Mouse (Mus musculus) brain, embryonic 14.5 days (tissue): ENCODE measurements around the gene Hmces.

Experiments
- CTCF ChIP-seq: fragments of 200-500 bp; IDR thresholded peaks from 2 replicates; pipeline ENCODE4 v1.5.1; 2012; ENCODE audit warnings: inconsistent platforms, mild to moderate bottlenecking, moderate library complexity, borderline replicate concordance; ENCODE audit not compliant: insufficient read depth, insufficient read length; ENCODE audit errors: extremely low read depth
- POLR2A ChIP-seq: fragments of 200-500 bp; IDR thresholded peaks from 2 replicates; pipeline ENCODE4 v1.6.1; 2012; ENCODE audit warnings: mild to moderate bottlenecking, inconsistent platforms, borderline replicate concordance; ENCODE audit not compliant: poor library complexity, insufficient read depth, insufficient read length, severe bottlenecking; ENCODE audit errors: extremely low read depth

DNA sequence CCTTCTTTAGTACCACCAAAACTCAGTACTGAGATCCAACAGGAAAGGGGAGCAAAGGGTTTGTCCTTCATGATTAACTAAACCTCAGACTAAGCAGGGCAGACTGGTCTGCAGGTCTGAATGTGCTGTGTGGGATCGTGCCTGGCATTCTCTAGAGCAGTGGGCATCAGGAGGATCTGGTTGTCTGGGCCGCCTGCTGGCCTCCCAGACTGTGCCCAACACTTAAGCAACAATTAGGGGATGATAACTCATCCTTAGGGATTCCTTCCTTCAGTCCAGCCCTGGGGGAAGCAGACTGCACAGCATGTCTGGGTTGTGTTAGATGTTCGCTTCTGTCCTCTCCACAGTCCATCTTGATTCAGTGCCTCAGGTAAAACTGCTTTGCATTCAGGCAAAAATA is 25.2 kb downstream of the Hmces start:
- no peak for TF ChIP-seq POLR2A
- no peak for TF ChIP-seq CTCF
